Mouse (Mus musculus) regulatory T cell (primary cell): ENCODE data around the gene Hspbp1.

Experiments used
- in situ Hi-C: fragments of 300-600 bp; cut with MboI, MseI; formaldehyde crosslinking; loops from one replicate; pipeline ENCODE4 v1.15.1; 2025; ENCODE audit warnings: high pct_unique_total_duplicates

Hspbp1 gene

GRCm38 (mm10) chr7:4684632-4685417 lies at the start of gene Hspbp1:
Gene Hspbp1 (minus strand): TSS chr7:4685068.
- in situ Hi-C loops: loop anchor here (5.0 kb wide), 2 partner anchors 58 to 332 kb away; partner anchors contain the start of gene Gm44973

GRCm38 (mm10) chr7:4732968-4733392 lies 48.1 kb upstream of the Hspbp1 start:
- in situ Hi-C loops: no loop called here

GRCm38 (mm10) chr7:4731090-4731489 lies 46.2 kb upstream of the Hspbp1 start:
- in situ Hi-C loops: no loop called here

GRCm38 (mm10) chr7:4725169-4725568 lies 40.3 kb upstream of the Hspbp1 start, which contains the start of gene Tmem150b:
Gene Tmem150b (minus strand): TSS chr7:4725249.
- in situ Hi-C loops: no loop called here

GRCm38 (mm10) chr7:4724359-4724758 lies 39.5 kb upstream of the Hspbp1 start:
- in situ Hi-C loops: no loop called here

- in situ Hi-C loops: no loop called here
Observed at GRCm38 (mm10) chr7:4723508-4723907, 38.6 kb upstream of the Hspbp1 start.

GRCm38 (mm10) chr7:4719276-4719675 lies 34.4 kb upstream of the Hspbp1 start:
- in situ Hi-C loops: loop anchor here (10.0 kb wide), 1 partner anchor 616 kb away; no protein-coding TSS in a partner anchor

- in situ Hi-C loops: loop anchor here (10.0 kb wide), 1 partner anchor 618 kb away; no protein-coding TSS in a partner anchor
Observed at GRCm38 (mm10) chr7:4716955-4717354, 32.1 kb upstream of the Hspbp1 start.

- in situ Hi-C loops: loop anchor here (10.0 kb wide), 1 partner anchor 622 kb away; no protein-coding TSS in a partner anchor
Observed at GRCm38 (mm10) chr7:4712594-4712993, 27.7 kb upstream of the Hspbp1 start.

- in situ Hi-C loops: loop anchor here (10.0 kb wide), 1 partner anchor 230 kb away; no protein-coding TSS in a partner anchor
Observed at GRCm38 (mm10) chr7:4705098-4705497, 20.2 kb upstream of the Hspbp1 start.

- in situ Hi-C loops: loop anchor here (5.0 to 10.0 kb wide), 2 partner anchors 49 to 232 kb away; partner anchors contain the start of gene Cox6b2
Observed at GRCm38 (mm10) chr7:4703195-4703594, 18.3 kb upstream of the Hspbp1 start.

GRCm38 (mm10) chr7:4702334-4702733 lies 17.5 kb upstream of the Hspbp1 start:
- in situ Hi-C loops: loop anchor here (5.0 to 10.0 kb wide), 2 partner anchors 50 to 232 kb away; partner anchors contain the start of gene Cox6b2

- in situ Hi-C loops: no loop called here
Observed at GRCm38 (mm10) chr7:4693004-4693403, 8.1 kb upstream of the Hspbp1 start.

- in situ Hi-C loops: no loop called here
Observed at GRCm38 (mm10) chr7:4690951-4691653, 6.2 kb upstream of the Hspbp1 start.

GRCm38 (mm10) chr7:4690387-4690786 lies 5.5 kb upstream of the Hspbp1 start, which contains the start of gene Brsk1:
Gene Brsk1 (plus strand): TSS chr7:4690604.
- in situ Hi-C loops: no loop called here

- in situ Hi-C loops: loop anchor here (5.0 kb wide), 2 partner anchors 57 to 333 kb away; partner anchors contain the start of gene Gm44973
Observed at GRCm38 (mm10) chr7:4684203-4684602, 665 bp downstream of the Hspbp1 start.

- in situ Hi-C loops: loop anchor here (5.0 kb wide), 2 partner anchors 56 to 334 kb away; partner anchors contain the start of gene Gm44973
Observed at GRCm38 (mm10) chr7:4683307-4683706, 1.6 kb downstream of the Hspbp1 start.

- in situ Hi-C loops: no loop called here
Observed at GRCm38 (mm10) chr7:4675200-4675599, 9.7 kb downstream of the Hspbp1 start.

GRCm38 (mm10) chr7:4674114-4674731 lies 10.6 kb downstream of the Hspbp1 start:
- in situ Hi-C loops: no loop called here

GRCm38 (mm10) chr7:4671956-4672355 lies 12.9 kb downstream of the Hspbp1 start:
- in situ Hi-C loops: no loop called here

- in situ Hi-C loops: no loop called here
Observed at GRCm38 (mm10) chr7:4670655-4671255, 14.1 kb downstream of the Hspbp1 start.
